Mouse (Mus musculus): ENCODE data around the gene Ugt1a6a.

Ugt1a6a gene

DNA sequence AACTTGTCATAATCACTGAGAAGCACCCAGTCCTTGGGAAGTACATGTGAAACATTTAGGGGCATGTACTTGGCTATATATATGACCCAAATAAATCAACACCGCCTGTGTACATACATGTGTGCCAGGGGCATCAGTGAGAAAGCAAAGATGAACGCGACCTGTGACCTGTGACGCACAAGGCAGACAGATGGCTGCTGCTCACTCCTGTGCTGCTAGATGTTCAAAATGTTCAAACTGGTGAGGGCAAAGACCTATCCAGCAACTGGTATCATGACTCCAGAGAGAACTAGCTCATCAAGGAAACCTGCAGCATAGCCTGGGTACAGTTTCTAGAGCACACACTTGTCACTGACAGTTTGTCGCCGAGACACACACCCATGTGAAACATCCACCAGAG is 132.9 kb downstream of the Ugt1a6a start:
- no peak for DNase-seq (ENCODE audit: low spot score in 2 of 2)

DNA sequence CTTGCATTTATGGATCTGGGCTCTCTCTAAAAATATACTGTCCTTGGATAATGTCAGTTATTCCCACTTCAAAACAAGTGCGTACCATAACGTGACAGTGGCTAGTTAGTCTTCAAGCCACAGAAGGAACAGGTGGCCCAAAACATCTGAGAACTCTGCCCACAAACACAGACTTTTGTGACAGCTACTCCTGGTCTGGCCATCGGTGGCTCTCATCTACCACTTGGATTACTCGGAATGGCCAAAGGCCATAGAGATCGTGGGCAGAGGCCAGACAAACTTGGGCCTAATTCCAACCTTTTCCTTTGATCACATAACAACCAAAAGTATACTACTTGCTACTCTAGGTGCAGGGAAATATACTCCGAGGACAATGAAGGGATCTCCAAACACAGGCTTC is 133.5 kb downstream of the Ugt1a6a start:
- no peak for DNase-seq (ENCODE audit: low spot score in 2 of 2)
